Mouse (Mus musculus): Measurements from ENCODE around the gene Gm14147. TPM values are rescaled to one million over a fixed set of nuclear protein-coding genes. Genes with fewer than 3 reads are reported as not detected.
"Not testable (repeated sequence)": the region's sequence is repeated elsewhere in the genome, so short reads cannot be mapped to it uniquely, and the experiment has no call there.

Gm14147 gene
- not detected for total RNA-seq (2022)

- not testable (repeated sequence) for DNase-seq (ENCODE audit: low spot score in 2 of 2)
These were observed at the start of gene Gm14147 for GRCm38 (mm10) chr2:151097945-151098344. Gene Gm14147, plus strand, starts transcription at chr2:151098245.

DNA sequence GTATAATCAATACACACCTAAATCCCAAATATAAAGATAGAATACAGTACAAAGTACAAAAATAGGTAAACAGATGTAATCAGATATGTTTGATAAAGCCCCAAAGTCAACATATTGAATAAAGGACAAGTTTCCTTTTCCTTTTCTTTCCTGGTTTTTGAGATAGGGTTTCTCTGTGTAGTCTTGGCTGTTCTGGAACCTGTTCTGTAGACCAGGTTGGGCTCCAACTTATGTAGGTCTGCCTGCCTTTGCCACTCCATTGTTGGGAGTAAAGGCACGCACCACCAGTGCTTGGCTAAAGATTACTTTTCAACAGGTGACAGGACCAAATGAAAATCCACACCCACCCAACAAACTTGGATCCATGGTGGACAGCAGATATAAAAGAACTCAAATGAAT, 41.4 kb upstream of the Gm14147 start:
- DNase-seq (ENCODE audit: low spot score in 2 of 2) = no peak

DNA sequence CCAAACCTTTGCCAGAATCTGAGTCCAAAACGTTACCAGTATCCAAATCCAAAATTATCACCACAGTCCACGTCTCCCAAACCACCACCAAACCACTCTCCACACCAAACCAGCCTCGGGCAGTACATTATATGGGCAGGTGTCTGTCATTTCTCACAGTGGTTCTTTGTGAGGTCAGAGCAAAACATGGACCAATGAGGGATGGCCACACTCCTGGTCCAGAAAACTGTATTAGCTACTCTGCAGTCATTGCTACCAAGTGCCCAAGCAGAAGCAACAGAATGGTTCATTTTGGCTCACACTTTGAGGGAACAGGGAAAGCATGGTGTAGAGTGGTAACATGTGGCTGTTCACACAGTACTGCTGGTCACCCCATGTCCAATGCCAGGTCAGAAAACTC, 5.8 kb upstream of the Gm14147 start, which contains the start of gene Gm14151:
Gene Gm14151, minus strand, starts transcription at position 101 of the 400 bp plus-strand sequence.
- not testable (repeated sequence) for DNase-seq (ENCODE audit: low spot score in 2 of 2)

Other genes starting within 250 kb of the Gm14147 start
- gene Abhd12, start 193.5 kb upstream of the Gm14147 start, total RNA-seq (2022) = 100 to 1,000 TPM; 309 to 333 (median 321) TPM
- gene Gins1, start 192.8 kb upstream of the Gm14147 start, total RNA-seq (2022) = 1 to 10 TPM; 1.6 to 2.2 (median 1.9) TPM
- 10 to 100 TPM in 1 of 4 experiments, 1 to 10 TPM in 3; 5.8 to 10.5 (median 7.6) TPM for gene Ninl, start 58.9 kb upstream of the Gm14147 start, total RNA-seq (2022)
- 10 to 100 TPM; 23.4 to 27.2 (median 26.3) TPM for gene Nanp, start 58.8 kb upstream of the Gm14147 start, total RNA-seq (2022)
- not detected for gene Gm14151, start 5.9 kb upstream of the Gm14147 start, total RNA-seq (2022)